Mouse (Mus musculus): ENCODE data around the gene Ctnna2. TPM values are rescaled to one million over a fixed set of nuclear protein-coding genes. Genes with fewer than 3 reads are reported as not detected.

Ctnna2 gene
- polyA plus RNA-seq, 1 experiment from 2014 or later: 119 TPM

DNA sequence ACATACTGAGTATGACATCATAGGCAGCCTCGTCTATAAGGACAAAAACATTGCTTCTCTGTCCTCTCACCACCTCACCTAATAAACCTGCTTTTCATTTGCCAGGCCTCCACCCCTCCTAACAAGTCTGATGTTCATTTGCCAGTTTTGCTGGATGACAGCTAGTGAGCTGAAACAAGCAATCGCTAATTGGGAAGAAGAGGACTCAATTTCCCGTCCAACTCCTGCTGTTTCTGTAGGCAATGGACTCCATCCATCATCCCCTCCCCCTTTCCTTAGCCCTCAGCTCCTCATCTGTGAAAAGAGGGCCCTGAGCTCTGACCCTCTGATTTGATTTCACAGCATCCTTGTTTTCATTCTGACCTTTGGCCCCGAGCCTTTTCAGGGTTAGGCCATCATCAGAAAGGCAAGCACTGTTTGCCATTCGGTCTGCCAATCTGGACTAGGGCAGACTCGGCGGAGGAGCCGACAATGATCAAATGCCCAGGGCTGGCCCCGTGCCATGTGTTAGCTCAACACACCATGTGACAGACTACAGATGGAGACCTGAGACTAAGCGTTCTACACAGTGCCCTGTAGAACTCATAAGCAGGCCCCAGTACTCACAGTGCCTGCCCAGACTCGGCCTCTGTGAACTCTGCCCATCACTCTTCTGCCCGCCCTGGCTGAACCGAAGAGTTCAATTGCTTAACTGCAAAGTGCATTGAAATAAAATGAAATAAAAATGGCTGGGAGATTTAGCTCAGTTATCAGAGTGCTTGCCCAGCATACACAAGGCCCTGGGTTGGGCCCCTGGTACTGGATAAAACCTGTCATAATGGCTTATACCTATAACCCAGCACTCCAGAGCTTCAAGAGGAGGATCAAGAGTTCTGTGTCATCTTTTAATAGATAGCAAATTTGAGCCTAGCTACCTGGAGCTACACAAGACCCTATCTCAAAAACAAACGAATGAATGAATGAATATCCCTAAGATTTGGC is 903.8 kb downstream of the Ctnna2 start:
- Histone ChIP-seq H3K36me3 (ENCODE audit: control insufficient read depth, insufficient read depth, low read length) (no peaks in the 10 kb centered on the region), H3K4me2 (ENCODE audit: low read length) (no peak overlapping the region), H3K9ac (ENCODE audit: low read depth, low read length) (no peak overlapping the region), H3K4me3 (ENCODE audit: low read length) (no peak overlapping the region), H3K27ac (ENCODE audit: low read depth, low read length) (0 out of 2 replicates have a peak overlapping the region, but pooled peaks have one; percentile 31), H3K4me1 (ENCODE audit: control insufficient read depth, insufficient read depth, low read depth, low read length) (no peaks in the 10 kb centered on the region), H3K27me3 (replicated peaks; ENCODE audit: control insufficient read depth, insufficient read depth, low read length) (no peaks in the 10 kb centered on the region), H3K9me3 (ENCODE audit: control insufficient read depth, low read length) (no peaks in the 10 kb centered on the region)
- peak; percentile 97 for ATAC-seq
- 22% methylated on average over 14 of the region's 14 CpGs for WGBS

DNA sequence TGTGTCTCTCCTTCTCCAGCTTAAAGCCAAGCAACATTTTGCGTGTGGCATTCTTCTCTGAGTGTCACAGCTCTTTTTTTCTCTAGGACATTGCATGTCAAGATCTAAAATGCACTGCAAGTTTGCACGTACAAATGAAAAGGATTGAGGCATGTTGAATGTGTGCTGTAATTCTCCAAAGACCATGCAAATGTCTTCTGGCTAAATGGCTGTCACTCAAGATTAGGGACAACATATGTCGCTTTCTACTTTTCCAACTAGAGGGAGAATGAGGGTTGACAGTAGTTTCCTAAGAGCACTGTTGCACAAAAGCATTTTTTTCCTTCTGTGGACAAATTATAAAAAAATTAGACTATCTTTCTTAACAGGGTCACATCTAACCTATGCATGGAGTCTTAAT is 909.9 kb downstream of the Ctnna2 start:
- 40% methylated on average over 3 of the region's 3 CpGs for WGBS
- no peak for ATAC-seq
- no peaks in the 10 kb centered on the region for H3K36me3 ChIP-seq (ENCODE audit: control insufficient read depth, insufficient read depth, low read length)

DNA sequence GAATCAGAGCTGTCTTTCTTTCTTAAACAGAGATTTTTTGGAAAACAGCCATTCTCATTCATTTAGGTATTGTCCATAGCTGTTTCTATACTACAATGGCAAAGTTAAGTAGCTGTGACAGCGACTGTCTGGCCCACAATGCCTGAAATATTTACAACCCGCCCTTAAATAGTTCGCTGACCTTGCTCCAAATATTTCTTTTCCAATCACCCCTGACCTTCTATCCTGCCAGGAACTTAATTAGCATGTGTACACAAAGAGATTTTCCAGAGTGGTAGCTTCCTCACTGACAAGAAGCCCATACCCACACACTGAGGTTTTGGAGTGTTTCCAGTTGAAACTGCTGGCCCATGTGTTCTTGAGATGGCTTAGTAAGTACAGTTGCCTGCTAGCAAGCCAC is 928.8 kb downstream of the Ctnna2 start:
- Histone ChIP-seq H3K9ac (ENCODE audit: low read depth, low read length) (no peak overlapping the region), H3K36me3 (ENCODE audit: control insufficient read depth, insufficient read depth, low read length) (no peaks in the 10 kb centered on the region), H3K27me3 (replicated peaks; ENCODE audit: control insufficient read depth, insufficient read depth, low read length) (no peaks in the 10 kb centered on the region), H3K27ac (ENCODE audit: low read depth, low read length) (0 out of 2 replicates have a peak overlapping the region, but pooled peaks have one; percentile 17), H3K4me1 (ENCODE audit: control insufficient read depth, insufficient read depth, low read depth, low read length) (no peaks in the 10 kb centered on the region; the same call in 1 of the 2 replicates), H3K4me3 (ENCODE audit: low read length) (no peak overlapping the region), H3K4me2 (ENCODE audit: low read length) (no peak overlapping the region), H3K9me3 (ENCODE audit: control insufficient read depth, low read length) (no peaks in the 10 kb centered on the region)
- WGBS: 21% methylated on average over 3 of the region's 3 CpGs
- peak; percentile 94 for ATAC-seq

More for the DNA sequence above, 909.9 kb downstream of the Ctnna2 start:
- H3K4me1 ChIP-seq (ENCODE audit: control insufficient read depth, insufficient read depth, low read depth, low read length): no peaks in the 10 kb centered on the region
- H3K27ac ChIP-seq (ENCODE audit: low read depth, low read length): no peak overlapping the region
- no peak overlapping the region for H3K9ac ChIP-seq (ENCODE audit: low read depth, low read length)
- H3K9me3 ChIP-seq (ENCODE audit: control insufficient read depth, low read length): no peaks in the 10 kb centered on the region
- no peak overlapping the region for H3K4me2 ChIP-seq (ENCODE audit: low read length)
- no peaks in the 10 kb centered on the region for H3K27me3 ChIP-seq (replicated peaks; ENCODE audit: control insufficient read depth, insufficient read depth, low read length)
- H3K4me3 ChIP-seq (ENCODE audit: low read length): no peak overlapping the region

DNA sequence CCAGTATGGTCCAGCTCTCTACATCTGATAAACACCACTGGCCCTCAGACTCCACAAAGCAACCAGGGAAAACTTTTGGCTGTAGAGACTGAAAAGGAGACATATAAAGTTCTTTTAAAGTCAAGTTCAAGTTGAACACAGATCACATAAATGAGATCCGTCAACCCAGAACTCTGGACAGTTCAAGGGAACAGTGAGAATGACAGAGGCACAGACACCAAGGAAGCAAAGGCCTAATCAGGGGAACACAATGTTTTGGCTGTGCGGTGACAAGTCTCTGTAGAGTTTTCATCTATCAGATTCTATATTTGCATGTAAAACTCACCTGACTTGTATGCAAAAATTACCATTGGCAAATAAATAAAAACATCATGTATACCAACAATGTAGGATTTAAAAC is 929.3 kb downstream of the Ctnna2 start:
- Histone ChIP-seq H3K36me3 (ENCODE audit: control insufficient read depth, insufficient read depth, low read length) (no peaks in the 10 kb centered on the region), H3K27me3 (replicated peaks; ENCODE audit: control insufficient read depth, insufficient read depth, low read length) (no peaks in the 10 kb centered on the region), H3K27ac (ENCODE audit: low read depth, low read length) (0 out of 2 replicates have a peak overlapping the region, but pooled peaks have one; percentile 17), H3K4me2 (ENCODE audit: low read length) (no peak overlapping the region), H3K9ac (ENCODE audit: low read depth, low read length) (no peak overlapping the region), H3K4me3 (ENCODE audit: low read length) (no peak overlapping the region), H3K9me3 (ENCODE audit: control insufficient read depth, low read length) (no peaks in the 10 kb centered on the region), H3K4me1 (ENCODE audit: control insufficient read depth, insufficient read depth, low read depth, low read length) (no peaks in the 10 kb centered on the region; the same call in 1 of the 2 replicates)
- no peak for ATAC-seq
- WGBS: 37% methylated on average over 2 of the region's 2 CpGs

DNA sequence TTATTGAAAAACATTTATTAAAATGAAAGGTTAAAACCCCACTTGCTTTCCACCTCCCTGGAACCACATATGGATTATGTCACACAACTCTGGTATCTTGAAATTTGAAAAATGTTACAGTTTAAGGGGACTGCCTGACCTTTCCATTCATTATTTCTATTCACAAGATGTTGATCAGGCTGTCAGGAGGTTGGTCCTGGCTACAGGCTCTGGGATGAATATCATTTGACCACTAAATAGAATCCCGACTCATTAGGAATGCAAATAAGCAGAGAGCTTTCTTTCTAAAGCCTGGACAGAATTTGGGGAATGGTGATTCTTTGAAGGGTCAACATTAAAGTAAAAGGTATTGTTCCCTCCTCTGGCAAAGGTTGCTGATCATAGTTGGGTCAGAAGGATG is 931.9 kb downstream of the Ctnna2 start:
- ATAC-seq: no peak
- H3K27me3 ChIP-seq (replicated peaks; ENCODE audit: control insufficient read depth, insufficient read depth, low read length): no peaks in the 10 kb centered on the region
- no peak overlapping the region for H3K4me3 ChIP-seq (ENCODE audit: low read length)
- no peak overlapping the region for H3K9ac ChIP-seq (ENCODE audit: low read depth, low read length)
- H3K27ac ChIP-seq (ENCODE audit: low read depth, low read length): no peak overlapping the region
- WGBS: 24% methylated on average over 1 of the region's 1 CpGs
- H3K4me1 ChIP-seq (ENCODE audit: control insufficient read depth, insufficient read depth, low read depth, low read length): no peaks in the 10 kb centered on the region; the same call in 1 of the 2 replicates
- no peaks in the 10 kb centered on the region for H3K9me3 ChIP-seq (ENCODE audit: control insufficient read depth, low read length)
- no peaks in the 10 kb centered on the region for H3K36me3 ChIP-seq (ENCODE audit: control insufficient read depth, insufficient read depth, low read length)
- no peak overlapping the region for H3K4me2 ChIP-seq (ENCODE audit: low read length)

DNA sequence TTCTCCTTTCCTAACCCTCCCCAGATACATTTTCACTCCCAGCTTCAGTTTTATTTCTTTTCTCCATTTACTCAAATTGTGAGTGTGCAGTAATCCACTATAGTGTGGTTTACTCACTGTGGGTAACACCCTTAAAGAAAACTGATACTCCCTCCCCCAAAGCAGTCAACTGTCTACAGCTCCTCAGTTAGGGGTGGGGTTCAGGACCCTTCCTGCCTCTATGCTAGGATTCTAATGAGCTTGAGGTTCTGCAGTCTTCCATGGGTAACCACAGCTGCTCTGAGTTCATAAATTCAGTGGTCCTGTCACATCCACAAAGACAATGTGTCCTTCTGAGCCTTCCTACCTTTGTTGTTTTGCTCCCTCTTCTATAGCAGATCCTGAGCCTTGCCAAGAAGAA is 954.4 kb downstream of the Ctnna2 start:
- Histone ChIP-seq H3K9ac (ENCODE audit: low read depth, low read length) (no peak overlapping the region), H3K9me3 (ENCODE audit: control insufficient read depth, low read length) (no peaks in the 10 kb centered on the region), H3K27me3 (replicated peaks; ENCODE audit: control insufficient read depth, insufficient read depth, low read length) (no peaks in the 10 kb centered on the region), H3K4me3 (ENCODE audit: low read length) (no peak overlapping the region), H3K4me1 (ENCODE audit: control insufficient read depth, insufficient read depth, low read depth, low read length) (no peaks in the 10 kb centered on the region), H3K27ac (ENCODE audit: low read depth, low read length) (no peak overlapping the region), H3K36me3 (ENCODE audit: control insufficient read depth, insufficient read depth, low read length) (no peaks in the 10 kb centered on the region), H3K4me2 (ENCODE audit: low read length) (no peak overlapping the region)
- ATAC-seq: no peak

DNA sequence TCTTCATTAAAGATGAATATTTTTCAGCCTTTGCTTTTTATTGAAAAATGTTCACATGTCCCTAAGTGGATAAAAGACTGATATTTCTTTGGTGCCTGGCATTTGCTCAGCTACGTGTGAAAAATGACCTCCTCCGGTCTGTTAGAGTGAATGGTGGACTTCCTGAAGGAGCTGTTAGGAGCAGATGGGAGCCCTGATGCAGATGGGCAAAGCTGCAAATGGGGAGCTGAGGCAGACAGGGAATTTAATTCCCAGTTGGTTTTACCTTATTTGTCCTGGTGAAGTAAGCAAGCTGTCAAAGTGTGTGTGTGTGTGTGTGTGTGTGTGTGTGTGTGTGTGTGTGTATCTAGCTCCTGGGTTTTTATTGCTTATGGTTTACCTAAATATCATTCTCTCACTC is 966.3 kb downstream of the Ctnna2 start:
- no peaks in the 10 kb centered on the region for H3K36me3 ChIP-seq (ENCODE audit: control insufficient read depth, insufficient read depth, low read length)
- ATAC-seq: no peak
- H3K9ac ChIP-seq (ENCODE audit: low read depth, low read length): no peak overlapping the region
- no peak overlapping the region for H3K4me2 ChIP-seq (ENCODE audit: low read length)
- H3K4me3 ChIP-seq (ENCODE audit: low read length): no peak overlapping the region
- H3K9me3 ChIP-seq (ENCODE audit: control insufficient read depth, low read length): no peaks in the 10 kb centered on the region
- no peaks in the 10 kb centered on the region for H3K4me1 ChIP-seq (ENCODE audit: control insufficient read depth, insufficient read depth, low read depth, low read length)
- no peak overlapping the region for H3K27ac ChIP-seq (ENCODE audit: low read depth, low read length)
- no peaks in the 10 kb centered on the region for H3K27me3 ChIP-seq (replicated peaks; ENCODE audit: control insufficient read depth, insufficient read depth, low read length)
- 53% methylated on average over 2 of the region's 2 CpGs for WGBS

DNA sequence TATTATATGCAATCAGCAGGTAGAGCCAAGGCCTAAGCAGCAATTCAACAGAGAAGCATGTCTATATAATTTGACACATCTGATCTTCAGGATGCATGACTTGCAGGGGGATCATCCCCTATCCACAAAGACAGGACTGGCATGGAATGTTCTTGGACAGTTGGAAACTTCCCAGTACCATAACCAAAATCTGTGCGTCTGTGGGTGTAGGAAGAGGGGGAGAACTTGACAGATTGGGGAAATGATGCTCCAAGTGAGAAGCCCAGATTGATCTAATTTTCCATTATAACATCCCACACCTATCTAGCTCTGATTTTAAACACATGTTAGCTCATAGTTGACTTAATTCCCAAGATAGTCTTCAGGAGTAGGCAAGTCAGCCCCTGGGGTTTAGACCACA is 968.5 kb downstream of the Ctnna2 start:
- H3K36me3 ChIP-seq (ENCODE audit: control insufficient read depth, insufficient read depth, low read length): no peaks in the 10 kb centered on the region
- H3K27ac ChIP-seq (ENCODE audit: low read depth, low read length): no peak overlapping the region
- no peaks in the 10 kb centered on the region for H3K27me3 ChIP-seq (replicated peaks; ENCODE audit: control insufficient read depth, insufficient read depth, low read length)
- H3K4me1 ChIP-seq (ENCODE audit: control insufficient read depth, insufficient read depth, low read depth, low read length): no peaks in the 10 kb centered on the region
- no peak for ATAC-seq
- H3K9me3 ChIP-seq (ENCODE audit: control insufficient read depth, low read length): no peaks in the 10 kb centered on the region
- WGBS: 89% methylated on average over 1 of the region's 1 CpGs
- no peak overlapping the region for H3K4me2 ChIP-seq (ENCODE audit: low read length)
- no peak overlapping the region for H3K4me3 ChIP-seq (ENCODE audit: low read length)
- H3K9ac ChIP-seq (ENCODE audit: low read depth, low read length): no peak overlapping the region

DNA sequence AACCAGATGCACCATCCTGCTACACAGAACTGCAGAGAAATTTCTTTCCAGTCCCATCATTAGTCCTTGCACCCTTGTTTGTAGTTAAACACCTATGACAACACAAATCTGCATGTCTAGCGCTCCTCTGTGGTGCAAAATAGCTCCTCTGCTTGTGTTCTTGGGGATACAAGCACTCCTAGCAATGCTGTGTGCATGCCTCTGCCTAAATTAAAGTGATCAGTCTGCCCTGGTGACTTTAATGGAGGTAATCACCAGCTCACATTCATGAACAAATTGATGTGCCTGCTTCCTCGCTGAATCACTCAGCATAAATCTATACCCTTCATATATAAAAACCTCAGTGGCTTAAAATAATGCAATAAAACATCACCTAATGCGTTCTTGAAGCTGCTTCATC is 987.4 kb downstream of the Ctnna2 start:
- Histone ChIP-seq H3K36me3 (ENCODE audit: control insufficient read depth, insufficient read depth, low read length) (no peaks in the 10 kb centered on the region), H3K9ac (ENCODE audit: low read depth, low read length) (no peak overlapping the region), H3K4me1 (ENCODE audit: control insufficient read depth, insufficient read depth, low read depth, low read length) (no peaks in the 10 kb centered on the region), H3K4me3 (ENCODE audit: low read length) (no peak overlapping the region), H3K27ac (ENCODE audit: low read depth, low read length) (no peak overlapping the region), H3K27me3 (replicated peaks; ENCODE audit: control insufficient read depth, insufficient read depth, low read length) (no peaks in the 10 kb centered on the region), H3K9me3 (ENCODE audit: control insufficient read depth, low read length) (no peaks in the 10 kb centered on the region), H3K4me2 (ENCODE audit: low read length) (no peak overlapping the region)
- WGBS: 64% methylated on average over 3 of the region's 3 CpGs
- peak; percentile 72 for ATAC-seq

Data from hindbrain, embryonic 16.5 days (tissue).